Mouse (Mus musculus): ENCODE data around the gene Pkp3. TPM values are rescaled to one million over a fixed set of nuclear protein-coding genes. Genes with fewer than 3 reads are reported as not detected.
A peak's percentile ranks its signal among the peaks of the same experiment; 100 is the strongest.

Pkp3 gene
- total RNA-seq, 1 experiment from 2014 or later: 1.2 TPM

GRCm38 (mm10) chr7:141078876-141079275 is 858 bp downstream of the Pkp3 start:
- no peak for ATAC-seq (replicated peaks in 1 of 2; ENCODE audit: insufficient read depth in 1 of 2, low FRiP score in 2 of 2, low TSS enrichment in 1 of 2, low read depth in 1 of 2, poor library complexity in 2 of 2, severe bottlenecking in 2 of 2)

GRCm38 (mm10) chr7:141079481-141080449 is 1.7 kb downstream of the Pkp3 start:
- no peak for ATAC-seq (replicated peaks in 1 of 2; ENCODE audit: insufficient read depth in 1 of 2, low FRiP score in 2 of 2, low TSS enrichment in 1 of 2, low read depth in 1 of 2, poor library complexity in 2 of 2, severe bottlenecking in 2 of 2)

- no peak for ATAC-seq (replicated peaks in 1 of 2; ENCODE audit: insufficient read depth in 1 of 2, low FRiP score in 2 of 2, low TSS enrichment in 1 of 2, low read depth in 1 of 2, poor library complexity in 2 of 2, severe bottlenecking in 2 of 2)
Observed at GRCm38 (mm10) chr7:141087894-141088293, 9.9 kb downstream of the Pkp3 start.

- ATAC-seq (replicated peaks in 1 of 2; ENCODE audit: insufficient read depth in 1 of 2, low FRiP score in 2 of 2, low TSS enrichment in 1 of 2, low read depth in 1 of 2, poor library complexity in 2 of 2, severe bottlenecking in 2 of 2): peak; percentile 29 to 39; a peak in 3 of 4 replicates
Observed at GRCm38 (mm10) chr7:141088473-141088872, 10.5 kb downstream of the Pkp3 start.

GRCm38 (mm10) chr7:141090228-141090627 is 12.2 kb downstream of the Pkp3 start:
- ATAC-seq (replicated peaks in 1 of 2; ENCODE audit: insufficient read depth in 1 of 2, low FRiP score in 2 of 2, low TSS enrichment in 1 of 2, low read depth in 1 of 2, poor library complexity in 2 of 2, severe bottlenecking in 2 of 2): no peak

- ATAC-seq (replicated peaks in 1 of 2; ENCODE audit: insufficient read depth in 1 of 2, low FRiP score in 2 of 2, low TSS enrichment in 1 of 2, low read depth in 1 of 2, poor library complexity in 2 of 2, severe bottlenecking in 2 of 2): peak; percentile 74 to 79
Observed at GRCm38 (mm10) chr7:141092051-141092735, 14.2 kb downstream of the Pkp3 start.

- no peak for ATAC-seq (replicated peaks in 1 of 2; ENCODE audit: insufficient read depth in 1 of 2, low FRiP score in 2 of 2, low TSS enrichment in 1 of 2, low read depth in 1 of 2, poor library complexity in 2 of 2, severe bottlenecking in 2 of 2)
Observed at GRCm38 (mm10) chr7:141093950-141094349, 15.9 kb downstream of the Pkp3 start.

GRCm38 (mm10) chr7:141094487-141095205 is 16.6 kb downstream of the Pkp3 start:
- no peak for ATAC-seq (replicated peaks in 1 of 2; ENCODE audit: insufficient read depth in 1 of 2, low FRiP score in 2 of 2, low TSS enrichment in 1 of 2, low read depth in 1 of 2, poor library complexity in 2 of 2, severe bottlenecking in 2 of 2)

- ATAC-seq (replicated peaks in 1 of 2; ENCODE audit: insufficient read depth in 1 of 2, low FRiP score in 2 of 2, low TSS enrichment in 1 of 2, low read depth in 1 of 2, poor library complexity in 2 of 2, severe bottlenecking in 2 of 2): no peak
Observed at GRCm38 (mm10) chr7:141096021-141096420, 18.0 kb downstream of the Pkp3 start.

GRCm38 (mm10) chr7:141096649-141097056 is 18.6 kb downstream of the Pkp3 start:
- peak; percentile 79 to 87 for ATAC-seq (replicated peaks in 1 of 2; ENCODE audit: insufficient read depth in 1 of 2, low FRiP score in 2 of 2, low TSS enrichment in 1 of 2, low read depth in 1 of 2, poor library complexity in 2 of 2, severe bottlenecking in 2 of 2)

GRCm38 (mm10) chr7:141097177-141097576 is 19.2 kb downstream of the Pkp3 start:
- ATAC-seq (replicated peaks in 1 of 2; ENCODE audit: insufficient read depth in 1 of 2, low FRiP score in 2 of 2, low TSS enrichment in 1 of 2, low read depth in 1 of 2, poor library complexity in 2 of 2, severe bottlenecking in 2 of 2): no peak

- no peak for ATAC-seq (replicated peaks in 1 of 2; ENCODE audit: insufficient read depth in 1 of 2, low FRiP score in 2 of 2, low TSS enrichment in 1 of 2, low read depth in 1 of 2, poor library complexity in 2 of 2, severe bottlenecking in 2 of 2)
Observed at GRCm38 (mm10) chr7:141099911-141100691, 22.1 kb downstream of the Pkp3 start, which contains the start of gene Sigirr. Gene Sigirr, minus strand, starts transcription at chr7:141100572.

- ATAC-seq (replicated peaks in 1 of 2; ENCODE audit: insufficient read depth in 1 of 2, low FRiP score in 2 of 2, low TSS enrichment in 1 of 2, low read depth in 1 of 2, poor library complexity in 2 of 2, severe bottlenecking in 2 of 2): no peak
Observed at GRCm38 (mm10) chr7:141103161-141103560, 25.1 kb downstream of the Pkp3 start.

GRCm38 (mm10) chr7:141115874-141116273 is 37.9 kb downstream of the Pkp3 start:
- no peak for ATAC-seq (replicated peaks in 1 of 2; ENCODE audit: insufficient read depth in 1 of 2, low FRiP score in 2 of 2, low TSS enrichment in 1 of 2, low read depth in 1 of 2, poor library complexity in 2 of 2, severe bottlenecking in 2 of 2)

GRCm38 (mm10) chr7:141117636-141118035 is 39.6 kb downstream of the Pkp3 start, which contains the start of gene Ano9:
Gene Ano9, minus strand, starts transcription at chr7:141117806.
- ATAC-seq (replicated peaks in 1 of 2; ENCODE audit: insufficient read depth in 1 of 2, low FRiP score in 2 of 2, low TSS enrichment in 1 of 2, low read depth in 1 of 2, poor library complexity in 2 of 2, severe bottlenecking in 2 of 2): no peak

GRCm38 (mm10) chr7:141119487-141119886 is 41.5 kb downstream of the Pkp3 start:
- no peak for ATAC-seq (replicated peaks in 1 of 2; ENCODE audit: insufficient read depth in 1 of 2, low FRiP score in 2 of 2, low TSS enrichment in 1 of 2, low read depth in 1 of 2, poor library complexity in 2 of 2, severe bottlenecking in 2 of 2)

- ATAC-seq (replicated peaks in 1 of 2; ENCODE audit: insufficient read depth in 1 of 2, low FRiP score in 2 of 2, low TSS enrichment in 1 of 2, low read depth in 1 of 2, poor library complexity in 2 of 2, severe bottlenecking in 2 of 2): no peak
Observed at GRCm38 (mm10) chr7:141120605-141121004, 42.6 kb downstream of the Pkp3 start.
